Mouse (Mus musculus) lung, embryonic 15.5 days (tissue): ENCODE results near the gene Ccdc125. TPM values are rescaled to one million over a fixed set of nuclear protein-coding genes. Genes with fewer than 3 reads are reported as not detected.
"Not testable (repeated sequence)": the region's sequence is repeated elsewhere in the genome, so short reads cannot be mapped to it uniquely, and the experiment has no call there.

Experiments
- ATAC-seq: fragments of 200-750 bp; cut with Nextera tagmentation; 2 replicates; pipeline ENCODE4 v1.8.0; 2017; ENCODE audit warnings: moderate number of reproducible peaks, borderline replicate concordance; ENCODE audit not compliant: low FRiP score, low TSS enrichment; ENCODE audit errors: extremely low read depth
- H3K27ac ChIP-seq: fragments of 300-500 bp; sonication (generic); 2 replicates; pipeline ENCODE4 v1.5.1; 2015; ENCODE audit warnings: moderate library complexity, mild to moderate bottlenecking, inconsistent platforms
- H3K27me3 ChIP-seq: fragments of 300-500 bp; sonication (generic); 2 replicates; pipeline ENCODE4 v1.6.1; 2015; ENCODE audit warnings: inconsistent platforms
- H3K36me3 ChIP-seq: fragments of 300-500 bp; sonication (generic); 2 replicates; pipeline ENCODE4 v1.6.1; 2015; ENCODE audit warnings: inconsistent platforms
- H3K4me1 ChIP-seq: fragments of 300-500 bp; sonication (generic); 2 replicates; pipeline ENCODE4 v1.6.1; 2015; ENCODE audit warnings: inconsistent platforms
- H3K4me2 ChIP-seq: fragments of 300-500 bp; sonication (generic); 2 replicates; pipeline ENCODE4 v1.6.1; 2015; ENCODE audit warnings: inconsistent platforms, mild to moderate bottlenecking, moderate library complexity
- H3K4me3 ChIP-seq: fragments of 300-500 bp; sonication (generic); 2 replicates; pipeline ENCODE4 v1.5.1; 2015; ENCODE audit warnings: mild to moderate bottlenecking, inconsistent platforms
- H3K9ac ChIP-seq: fragments of 300-500 bp; sonication (generic); 2 replicates; pipeline ENCODE4 v1.6.1; 2015; ENCODE audit warnings: inconsistent platforms
- H3K9me3 ChIP-seq: fragments of 300-500 bp; sonication (generic); 2 replicates; pipeline ENCODE4 v1.6.1; 2016; ENCODE audit warnings: inconsistent platforms
- WGBS: fragments of 180-500 bp; shearing (Covaris S2); methylation state at CpG from one replicate; pipeline ENCODE4 v1.1.7; 2015; 5-methylcytosine and 5-hydroxymethylcytosine counted together
- polyA plus RNA-seq: library from polyadenylated mRNA; unstranded; fragments of >200 nt; fragmentation: Nextera tagmentation; extraction: Ambion mirVana; gene quantifications from 2 replicates; pipeline ENCODE4 v1.2.1, GENCODE M21; 2015

The Ccdc125 gene
- polyA plus RNA-seq, 1 experiment from 2014 or later: 10.7 TPM

- Histone ChIP-seq H3K36me3 (peaks cover 41% of the 10 kb centered on the region), H3K4me3 (no peak overlapping the region), H3K4me1 (peaks cover 19% of the 10 kb centered on the region), H3K27me3 (no peaks in the 10 kb centered on the region), H3K9me3 (no peaks in the 10 kb centered on the region), H3K27ac (no peak overlapping the region), H3K4me2 (no peak overlapping the region), H3K9ac (no peak overlapping the region)
- WGBS: 80% methylated on average over 10 of the region's 10 CpGs
- no peak for ATAC-seq
Observed at GRCm38 (mm10) chr13:100725194-100725593, 55.7 kb downstream of the Ccdc125 start.

GRCm38 (mm10) chr13:100728086-100728485 is 58.6 kb downstream of the Ccdc125 start:
- H3K4me2 ChIP-seq: no peak overlapping the region
- WGBS: 86% methylated on average over 5 of the region's 5 CpGs
- no peaks in the 10 kb centered on the region for H3K27me3 ChIP-seq
- no peak overlapping the region for H3K27ac ChIP-seq
- no peaks in the 10 kb centered on the region for H3K9me3 ChIP-seq
- peak overlapping the region; percentile 13; the same call in 1 of the 2 replicates for H3K9ac ChIP-seq
- peaks cover 22% of the 10 kb centered on the region for H3K36me3 ChIP-seq
- H3K4me1 ChIP-seq: peaks cover 19% of the 10 kb centered on the region
- no peak for ATAC-seq
- H3K4me3 ChIP-seq: no peak overlapping the region

GRCm38 (mm10) chr13:100728530-100728929 is 59.0 kb downstream of the Ccdc125 start:
- Histone ChIP-seq H3K4me1 (peaks cover 19% of the 10 kb centered on the region), H3K36me3 (peaks cover 22% of the 10 kb centered on the region), H3K4me2 (peak overlapping the region; percentile 63; the same call in 1 of the 2 replicates)
- WGBS: 87% methylated on average over 4 of the region's 4 CpGs
- not testable (repeated sequence) for H3K27ac ChIP-seq, H3K27me3 ChIP-seq, ATAC-seq, H3K4me3 ChIP-seq, H3K9ac ChIP-seq, H3K9me3 ChIP-seq

- Histone ChIP-seq H3K27ac (peak overlapping the region; percentile 95), H3K4me1 (peaks cover 16% of the 10 kb centered on the region), H3K9ac (peak overlapping the region; percentile 80), H3K4me3 (peak overlapping the region; percentile 68), H3K4me2 (peak overlapping the region; percentile 63), H3K27me3 (no peaks in the 10 kb centered on the region), H3K36me3 (peaks cover 23% of the 10 kb centered on the region), H3K9me3 (no peaks in the 10 kb centered on the region)
- no peak for ATAC-seq
- WGBS: under 1% methylated on average over 30 of the region's 30 CpGs
Observed at GRCm38 (mm10) chr13:100730153-100730860, 60.8 kb downstream of the Ccdc125 start.

GRCm38 (mm10) chr13:100730861-100731176 is 61.3 kb downstream of the Ccdc125 start, which contains the start of gene Cdk7:
Gene Cdk7, minus strand, starts transcription at chr13:100730939.
- Histone ChIP-seq H3K36me3 (peaks cover 25% of the 10 kb centered on the region), H3K4me2 (peak within 1 kb of the TSS; percentile 63), H3K4me1 (peaks cover 16% of the 10 kb centered on the region), H3K27me3 (no peaks in the 10 kb centered on the region), H3K4me3 (peak within 1 kb of the TSS; percentile 68), H3K9me3 (no peaks in the 10 kb centered on the region), H3K27ac (peak within 1 kb of the TSS; percentile 95), H3K9ac (peak within 1 kb of the TSS; percentile 80)
- ATAC-seq: peak; percentile 99
- 0% methylated on average over 19 of the region's 19 CpGs for WGBS

GRCm38 (mm10) chr13:100731462-100732046 is 62.0 kb downstream of the Ccdc125 start:
- H3K9ac ChIP-seq, ATAC-seq, H3K27me3 ChIP-seq, H3K9me3 ChIP-seq: not testable (repeated sequence)
- Histone ChIP-seq H3K4me3 (0 out of 2 replicates have a peak overlapping the region, but pooled peaks have one; percentile 68), H3K4me2 (peak overlapping the region; percentile 63), H3K27ac (peak overlapping the region; percentile 95), H3K36me3 (peaks cover 30% of the 10 kb centered on the region), H3K4me1 (peaks cover 16% of the 10 kb centered on the region)
- WGBS: 89% methylated on average over 6 of the region's 6 CpGs

- WGBS: 92% methylated on average over 2 of the region's 2 CpGs
- Histone ChIP-seq H3K27me3 (no peaks in the 10 kb centered on the region), H3K9ac (no peak overlapping the region), H3K4me3 (no peak overlapping the region), H3K27ac (no peak overlapping the region), H3K4me2 (no peak overlapping the region), H3K9me3 (no peaks in the 10 kb centered on the region), H3K36me3 (peaks cover 31% of the 10 kb centered on the region), H3K4me1 (peaks cover 15% of the 10 kb centered on the region)
- no peak for ATAC-seq
Observed at GRCm38 (mm10) chr13:100732756-100733155, 63.2 kb downstream of the Ccdc125 start.

GRCm38 (mm10) chr13:100742831-100743230 is 73.3 kb downstream of the Ccdc125 start:
- ATAC-seq: no peak
- Histone ChIP-seq H3K9ac (no peak overlapping the region), H3K9me3 (no peaks in the 10 kb centered on the region), H3K4me3 (no peak overlapping the region), H3K27ac (no peak overlapping the region), H3K27me3 (no peaks in the 10 kb centered on the region), H3K36me3 (0 out of 2 replicates have a peak, but pooled peaks cover 4% of the 10 kb centered on the region), H3K4me2 (peak overlapping the region; percentile 66), H3K4me1 (peaks cover 12% of the 10 kb centered on the region)
- WGBS: 79% methylated on average over 5 of the region's 5 CpGs

- Histone ChIP-seq H3K9ac (peak overlapping the region; percentile 75), H3K27me3 (no peaks in the 10 kb centered on the region), H3K27ac (peak overlapping the region; percentile 96), H3K4me2 (peak overlapping the region; percentile 66), H3K4me1 (peaks cover 12% of the 10 kb centered on the region), H3K9me3 (no peaks in the 10 kb centered on the region), H3K36me3 (no peaks in the 10 kb centered on the region), H3K4me3 (peak overlapping the region; percentile 79)
- peak; percentile 35; the same call in 1 of the 2 replicates for ATAC-seq
- WGBS: 43% methylated on average over 11 of the region's 11 CpGs
Observed at GRCm38 (mm10) chr13:100743346-100744035, 74.0 kb downstream of the Ccdc125 start.

GRCm38 (mm10) chr13:100744036-100744744 is 74.7 kb downstream of the Ccdc125 start, which contains the start of gene Mrps36:
Gene Mrps36, minus strand, starts transcription at chr13:100744659.
- H3K27me3 ChIP-seq: no peaks in the 10 kb centered on the region
- no peaks in the 10 kb centered on the region for H3K9me3 ChIP-seq
- peak within 1 kb of the TSS; percentile 66 for H3K4me2 ChIP-seq
- H3K27ac ChIP-seq: peak within 1 kb of the TSS; percentile 96
- peak; percentile 98 for ATAC-seq
- peaks cover 12% of the 10 kb centered on the region for H3K4me1 ChIP-seq
- H3K36me3 ChIP-seq: no peaks in the 10 kb centered on the region
- peak within 1 kb of the TSS; percentile 75 for H3K9ac ChIP-seq
- under 1% methylated on average over 46 of the region's 52 CpGs for WGBS
- peak within 1 kb of the TSS; percentile 79 for H3K4me3 ChIP-seq

GRCm38 (mm10) chr13:100746090-100746489 is 76.6 kb downstream of the Ccdc125 start:
- H3K4me3 ChIP-seq: no peak overlapping the region
- no peak for ATAC-seq
- H3K27ac ChIP-seq: no peak overlapping the region
- H3K4me1 ChIP-seq: peaks cover 12% of the 10 kb centered on the region
- H3K9ac ChIP-seq: no peak overlapping the region
- WGBS: 81% methylated on average over 3 of the region's 3 CpGs
- no peaks in the 10 kb centered on the region for H3K36me3 ChIP-seq
- no peak overlapping the region for H3K4me2 ChIP-seq
- no peaks in the 10 kb centered on the region for H3K27me3 ChIP-seq
- H3K9me3 ChIP-seq: no peaks in the 10 kb centered on the region
